ENCODE assay signal across 23 mouse cellular contexts in genomic region chr5:103526668-103527436, GRCm38 (mm10).
DNase-seq lines count a peak whose midpoint lies in the region; ATAC-seq and TF ChIP-seq lines count a peak whose summit lies in the region.
"Had no signal": no experiment of that assay in that cellular context is flagged by ENCODE, and none has a peak within 500 bp of the region (broad histone marks: within the 10 kb centered on the region; RNA-seq: fewer than 3 reads in every experiment).

No protein-coding gene starts in this region.

- H3K27ac ChIP-seq in kidney, adult 2 months (ENCODE audit: insufficient read depth, low read depth, low read length), result peak overlapping the region; percentile 79
- H3K27ac ChIP-seq in midbrain, embryonic 13.5 days, result no peak overlapping the region
- no peak overlapping the region for H3K27ac ChIP-seq in midbrain, embryonic 10.5 days (replicated peaks)
- H3K27ac ChIP-seq: embryonic facial prominence, embryonic 15.5 days; forebrain, embryonic 10.5 days; forebrain, embryonic 15.5 days; heart, embryonic 15.5 days; hindbrain, embryonic 10.5 days; hindbrain, embryonic 14.5 days had no signal

- TF ChIP-seq POLR2A in kidney, adult 2 months (IDR thresholded peaks at IDR 0.05; ENCODE audit: low read depth, low read length), result no peak

- in situ Hi-C loops in Patski (cut with MboI; ENCODE audit: low pct_unique_long_range_greater_than_20kb), result no loop called here

- POLR2A ChIA-PET in Patski (lab: Charles Lee), result no interaction called here

- no peak overlapping the region for H3K4me2 ChIP-seq in midbrain, embryonic 13.5 days (replicated peaks)
- H3K4me2 ChIP-seq: embryonic facial prominence, embryonic 15.5 days; forebrain, embryonic 15.5 days; heart, embryonic 11.5 days; heart, embryonic 15.5 days; hindbrain, embryonic 14.5 days had no signal

- peak; percentile 35 to 39 for DNase-seq in adrenal gland, postnatal 36 days
- no peak for DNase-seq in adrenal gland, adult 18-20 months (ENCODE audit: low spot score in 2 of 2)
- no peak for DNase-seq in kidney, adult 2 months
- no peak for DNase-seq in kidney, adult 11 months
- no peak for DNase-seq in midbrain, embryonic 10.5 days (ENCODE audit: low spot score)
- peak; percentile 61 for DNase-seq in Patski (ENCODE audit: low read depth, low spot score)
- DNase-seq: cerebellum, adult 11 months; cerebellum, adult 8-10 months; cerebellum, postnatal 14 days; embryo, embryonic 11 days; gastrocnemius, postnatal 10 days; heart, adult 18-20 months; heart, postnatal 14 days had no signal

- no peak overlapping the region for H3K9ac ChIP-seq in midbrain, embryonic 13.5 days (replicated peaks)
- H3K9ac ChIP-seq: embryonic facial prominence, embryonic 15.5 days; forebrain, embryonic 15.5 days; heart, embryonic 15.5 days; hindbrain, embryonic 14.5 days had no signal

- peaks cover 4% of the 10 kb centered on the region for H3K36me3 ChIP-seq in kidney, adult 2 months (ENCODE audit: control insufficient read depth, insufficient read depth, low read length)
- H3K36me3 ChIP-seq in midbrain, embryonic 13.5 days, result peaks cover 26% of the 10 kb centered on the region
- peaks cover 89% of the 10 kb centered on the region for H3K36me3 ChIP-seq in midbrain, embryonic 10.5 days
- H3K36me3 ChIP-seq: forebrain, embryonic 15.5 days had no signal

- no peaks in the 10 kb centered on the region for H3K4me1 ChIP-seq in kidney, adult 2 months (ENCODE audit: control insufficient read depth, insufficient read depth, low read length)
- 0 out of 2 replicates have a peak, but pooled peaks cover 7% of the 10 kb centered on the region for H3K4me1 ChIP-seq in midbrain, embryonic 13.5 days (replicated peaks)
- 0 out of 2 replicates have a peak, but pooled peaks cover 3% of the 10 kb centered on the region for H3K4me1 ChIP-seq in midbrain, embryonic 10.5 days
- H3K4me1 ChIP-seq: embryonic facial prominence, embryonic 15.5 days; forebrain, embryonic 15.5 days had no signal

- no peak overlapping the region for H3K4me3 ChIP-seq in kidney, adult 2 months (ENCODE audit: insufficient read depth, low read depth, low read length)
- H3K4me3 ChIP-seq in midbrain, embryonic 13.5 days (replicated peaks), result no peak overlapping the region
- H3K4me3 ChIP-seq in midbrain, embryonic 10.5 days, result no peak overlapping the region
- H3K4me3 ChIP-seq: embryonic facial prominence, embryonic 15.5 days; erythroblast, embryonic 14.5 days; forebrain, embryonic 10.5 days; forebrain, embryonic 15.5 days; heart, embryonic 15.5 days; hindbrain, embryonic 10.5 days had no signal

- 0 out of 2 replicates have a peak, but pooled peaks have one; percentile 53 for ATAC-seq in midbrain, embryonic 13.5 days
- peak; percentile 80 for ATAC-seq in Patski
- ATAC-seq in inflammation-experienced regulatory T-cells, adult 6 months, result no peak
- ATAC-seq: forebrain, embryonic 15.5 days had no signal

- WGBS in kidney, adult 2 months, result 70% methylated on average over 20 of the region's 20 CpGs
- 77% methylated on average over 20 of the region's 20 CpGs for WGBS in midbrain, embryonic 13.5 days
- WGBS in midbrain, embryonic 10.5 days, result 93% methylated on average over 20 of the region's 20 CpGs

- no peaks in the 10 kb centered on the region for H3K27me3 ChIP-seq in kidney, adult 2 months (replicated peaks; ENCODE audit: control insufficient read depth, insufficient read depth, low read length)
- no peaks in the 10 kb centered on the region for H3K27me3 ChIP-seq in midbrain, embryonic 13.5 days
- H3K27me3 ChIP-seq in midbrain, embryonic 10.5 days (ENCODE audit: low read depth, poor library complexity, severe bottlenecking), result no peaks in the 10 kb centered on the region
- no peaks in the 10 kb centered on the region for H3K27me3 ChIP-seq in Patski
- H3K27me3 ChIP-seq: embryonic facial prominence, embryonic 15.5 days; forebrain, embryonic 15.5 days; heart, embryonic 15.5 days had no signal

- H3K9me3 ChIP-seq in midbrain, embryonic 13.5 days, result no peaks in the 10 kb centered on the region
- H3K9me3 ChIP-seq in midbrain, embryonic 10.5 days (replicated peaks), result no peaks in the 10 kb centered on the region
- H3K9me3 ChIP-seq: embryonic facial prominence, embryonic 15.5 days; forebrain, embryonic 10.5 days; forebrain, embryonic 15.5 days; heart, embryonic 15.5 days; hindbrain, embryonic 10.5 days had no signal

- TF ChIP-seq CTCF in kidney, adult 2 months (conservative IDR thresholded peaks at IDR 0.05; ENCODE audit: insufficient read depth, insufficient read length, low read depth, low read length), result no peak
- no peak for TF ChIP-seq CTCF in Patski (IDR thresholded peaks at IDR 0.05)

- CTCF ChIA-PET in Patski (lab: Charles Lee), result interaction anchor here (1.2 to 1.6 kb wide), 2 partner anchors 8 to 13 kb away, joined by 4 to 5 read pairs; no protein-coding TSS in a partner anchor

Comparison
In these comparisons a context has a peak if more than half of its experiments do, and no peak if none do; other contexts are left out.
1. DNase-seq: peak in adrenal gland, postnatal 36 days (2 of 2) and Patski (single experiment); none in adrenal gland, adult 18-20 months (0 of 2), kidney, adult 2 months (single experiment), kidney, adult 11 months (single experiment) and midbrain, embryonic 10.5 days (single experiment).